Mouse (Mus musculus) lung, adult 2 months (tissue): ENCODE measurements around the gene Pak2. TPM values are rescaled to one million over a fixed set of nuclear protein-coding genes. Genes with fewer than 3 reads are reported as not detected.

Experiments used
- DNase-seq: peaks from one replicate; pipeline ENCODE4 v3.0.0; 2022
- H3K4me1 ChIP-seq: fragments of 200-500 bp; 2 replicates; pipeline ENCODE4 v1.6.1; 2011; ENCODE audit warnings: low read length; ENCODE audit not compliant: control insufficient read depth, insufficient read depth
- H3K4me3 ChIP-seq: fragments of 200-500 bp; replicated peaks from 2 replicates; pipeline ENCODE3; 2011; ENCODE audit warnings: low read depth, mild to moderate bottlenecking, control low read depth, low read length; ENCODE audit errors: extremely low read depth
- CTCF ChIP-seq: fragments of 200-500 bp; IDR thresholded peaks from 2 replicates; pipeline ENCODE4 v1.5.1; 2011; ENCODE audit warnings: mild to moderate bottlenecking, low read length, control low read depth; ENCODE audit not compliant: insufficient read depth
- POLR2A ChIP-seq: fragments of 200-500 bp; IDR thresholded peaks from 2 replicates; pipeline ENCODE4 v1.6.1; 2011; ENCODE audit warnings: low read depth, mild to moderate bottlenecking, control low read depth, low read length, borderline replicate concordance; ENCODE audit errors: extremely low read depth
- WGBS: fragments of 180-500 bp; shearing (Covaris S2); methylation state at CpG from one replicate; pipeline ENCODE4 v1.1.7; 2018; 5-methylcytosine and 5-hydroxymethylcytosine counted together
- polyA plus RNA-seq: library from polyadenylated mRNA; depleted of rRNA; stranded (reverse); fragments of >200 nt; gene quantifications from 2 replicates; pipeline ENCODE4 v1.2.3, GENCODE M21; 2012

The Pak2 gene
- polyA plus RNA-seq, 1 experiment = 22.5 TPM

DNA sequence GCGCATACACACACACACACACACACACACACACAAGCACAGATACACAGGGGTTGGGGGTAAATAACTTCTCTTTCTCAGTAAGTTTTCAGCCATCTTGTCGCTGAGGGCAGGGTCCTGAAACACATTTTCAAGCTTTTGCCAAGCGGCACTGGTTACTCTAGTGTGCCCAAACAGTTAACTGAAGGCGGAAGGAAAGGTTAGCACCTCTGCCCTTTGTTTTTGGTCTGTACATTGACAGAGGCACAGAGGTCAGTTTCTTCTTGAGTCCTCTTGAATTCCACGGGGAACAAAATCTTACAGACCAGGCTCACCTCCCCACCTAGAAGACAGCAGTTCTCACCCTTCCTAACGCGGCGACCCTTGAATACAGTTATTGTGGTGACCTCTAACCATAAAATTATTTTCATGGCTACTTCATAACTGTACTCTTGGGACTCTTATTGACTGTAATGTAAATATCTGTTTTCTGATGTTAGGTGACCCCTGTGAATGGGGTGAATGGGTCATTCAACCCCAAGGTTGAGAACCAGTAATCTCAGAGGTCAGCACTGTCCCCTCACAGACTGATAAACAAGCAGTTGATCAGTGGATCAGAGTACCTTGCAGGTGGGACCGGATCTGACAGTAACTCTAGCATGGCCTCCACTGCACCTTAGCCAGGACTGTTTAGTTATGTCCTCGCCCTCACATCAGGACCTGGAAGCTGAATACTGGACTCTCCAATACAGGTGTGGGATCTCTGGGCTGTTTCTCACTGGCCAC is 70.4 kb downstream of the Pak2 start:
- no peak overlapping the region for H3K4me3 ChIP-seq
- TF ChIP-seq POLR2A (no peak), CTCF (no peak)
- 57% methylated on average over 10 of the region's 10 CpGs for WGBS
- H3K4me1 ChIP-seq = no peaks in the 10 kb centered on the region
- no peak for DNase-seq

DNA sequence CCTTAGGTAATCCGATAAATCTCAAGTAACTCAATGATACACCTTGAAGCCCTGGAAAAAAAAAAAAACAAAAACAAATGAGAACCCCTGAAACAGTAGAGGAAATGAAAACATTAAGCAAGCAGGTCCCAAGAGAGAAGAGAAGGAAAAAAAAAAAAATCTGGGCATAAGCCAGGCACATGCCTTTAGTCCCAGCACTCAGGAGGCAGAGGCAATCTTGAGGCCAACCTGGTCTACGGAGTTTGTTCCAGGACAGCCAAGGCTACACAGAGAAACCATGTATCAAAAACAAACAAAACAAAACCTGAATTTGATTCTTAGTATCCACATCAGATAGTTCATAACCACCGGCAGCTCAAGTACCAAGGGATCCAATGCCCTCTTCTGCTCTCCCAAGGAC is 74.4 kb downstream of the Pak2 start:
- Histone ChIP-seq H3K4me3 (no peak overlapping the region), H3K4me1 (no peaks in the 10 kb centered on the region; the same call in 1 of the 2 replicates)
- WGBS = 90% methylated on average over 3 of the region's 3 CpGs
- DNase-seq = no peak
- TF ChIP-seq CTCF (no peak), POLR2A (no peak)

DNA sequence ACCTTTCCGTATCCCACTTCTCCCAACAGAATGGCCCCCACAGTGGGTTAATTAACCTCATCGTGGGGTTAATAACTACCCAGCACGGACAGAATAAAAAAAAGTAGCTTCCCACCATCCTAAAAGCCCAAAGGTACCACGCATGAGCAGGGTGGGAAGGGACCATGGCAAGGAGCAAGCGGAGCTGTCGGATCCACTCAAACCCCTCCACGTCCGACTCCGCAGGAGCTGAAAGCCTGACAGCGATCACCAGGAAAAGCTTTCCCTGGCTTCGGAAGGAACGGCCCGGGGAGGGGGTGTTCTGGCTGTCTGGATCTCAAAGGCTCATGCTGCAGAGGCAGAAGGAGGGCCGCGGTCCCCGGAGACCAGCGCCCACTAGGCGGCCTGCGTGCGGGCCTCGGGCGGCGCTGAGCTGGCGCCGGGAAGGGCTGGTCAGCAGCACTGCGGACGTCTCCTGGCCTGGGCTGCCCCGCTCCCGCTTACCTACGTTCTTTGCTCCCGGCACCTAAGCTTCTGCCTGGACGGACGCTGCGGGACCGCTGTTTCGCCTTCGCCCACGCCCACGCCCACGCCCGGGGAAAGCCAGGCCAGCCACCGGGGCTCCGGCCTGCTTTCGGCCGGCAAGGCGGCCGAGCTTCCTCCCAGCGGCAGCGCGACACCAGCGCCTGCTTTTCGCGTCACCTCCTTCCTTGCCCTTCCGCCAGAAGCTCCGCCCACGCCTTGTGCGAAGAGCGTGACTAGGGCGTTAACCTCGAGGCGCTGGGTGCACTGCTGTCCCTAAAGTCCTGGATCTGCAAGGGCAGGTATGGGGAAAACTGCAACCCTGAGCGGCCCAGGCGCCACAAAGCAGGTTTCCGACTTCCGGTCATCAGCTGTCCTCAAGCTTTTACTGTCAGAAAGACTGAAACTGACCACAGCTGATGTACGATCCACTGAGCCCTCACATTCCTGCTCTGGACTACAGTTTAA is 76.3 kb downstream of the Pak2 start, which contains the start of gene Senp5:
TSS of gene Senp5 (minus strand) at position 779 of the 969 bp plus-strand sequence.
- under 1% methylated on average over 66 of the region's 66 CpGs for WGBS
- TF ChIP-seq POLR2A = peak; percentile 84; the same call in 1 of the 2 replicates
- no peak for TF ChIP-seq CTCF
- Histone ChIP-seq H3K4me1 (no peaks in the 10 kb centered on the region; the same call in 1 of the 2 replicates), H3K4me3 (peak within 1 kb of the TSS; percentile 83)
- DNase-seq = peak; percentile 90

DNA sequence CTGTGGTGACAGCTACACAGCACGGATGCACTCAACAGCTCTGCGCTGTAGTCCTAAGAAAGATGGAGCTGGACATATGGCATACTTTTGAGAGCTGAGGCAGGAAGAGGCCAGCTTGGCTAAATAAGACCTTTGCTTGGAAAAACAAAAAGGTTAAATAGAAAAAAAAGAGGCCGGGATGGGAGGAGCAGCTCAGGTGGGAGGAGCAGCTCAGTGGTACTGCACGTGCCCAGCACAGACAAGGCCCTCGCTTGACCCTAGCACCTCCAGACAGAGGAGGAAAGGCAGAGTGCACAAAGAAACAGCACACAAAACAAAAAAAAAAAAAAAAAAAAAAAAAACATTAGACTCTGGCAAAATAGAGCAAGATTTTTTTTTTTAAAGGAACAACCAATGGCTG is 82.8 kb downstream of the Pak2 start:
- H3K4me1 ChIP-seq = no peaks in the 10 kb centered on the region
- no peak for DNase-seq
- 77% methylated on average over 5 of the region's 5 CpGs for WGBS
- no peak overlapping the region for H3K4me3 ChIP-seq
- TF ChIP-seq POLR2A (no peak), CTCF (no peak)

DNA sequence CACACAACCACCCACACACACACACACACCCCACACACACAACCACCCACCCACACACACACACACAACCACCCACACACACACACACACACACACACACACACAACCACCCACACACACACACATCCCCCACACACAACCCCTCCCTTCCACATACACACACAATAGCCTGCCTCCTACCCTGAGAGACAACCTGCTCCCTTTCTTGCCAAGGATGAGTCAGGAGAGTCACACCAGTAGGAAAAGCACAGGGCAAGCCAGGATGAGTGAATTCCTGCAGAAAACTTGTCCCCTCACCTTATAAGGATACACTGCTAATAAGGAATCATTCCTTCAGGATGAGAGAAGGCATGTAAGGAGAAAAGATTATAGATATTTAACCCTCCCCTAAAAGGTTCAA is 85.2 kb downstream of the Pak2 start:
- TF ChIP-seq CTCF (no peak), POLR2A (no peak)

DNA sequence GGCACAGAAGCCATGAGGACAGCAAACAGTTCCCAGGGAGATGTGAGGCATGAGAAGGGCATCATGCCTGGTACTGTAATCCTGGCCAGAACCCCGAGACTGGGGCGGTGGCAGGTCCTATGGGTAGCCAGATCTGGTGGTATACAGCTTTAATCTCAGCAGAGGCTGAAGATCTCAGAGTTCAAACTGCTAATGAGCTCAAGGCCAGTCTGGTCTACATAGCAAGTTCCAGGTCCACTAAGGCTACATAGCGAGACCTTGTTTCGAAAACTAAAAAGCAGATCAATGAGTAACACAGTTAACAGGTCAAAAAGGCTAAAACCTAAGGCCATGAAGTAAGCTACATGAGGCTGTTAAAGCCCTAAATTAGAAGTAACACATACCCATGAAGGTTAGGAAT is 85.9 kb downstream of the Pak2 start:
- 96% methylated on average over 4 of the region's 4 CpGs for WGBS
- no peak for DNase-seq
- no peaks in the 10 kb centered on the region for H3K4me1 ChIP-seq
- TF ChIP-seq POLR2A (no peak), CTCF (no peak)
- H3K4me3 ChIP-seq = no peak overlapping the region

More for the DNA sequence above, 85.2 kb downstream of the Pak2 start:
- Histone ChIP-seq H3K4me3 (no peak overlapping the region), H3K4me1 (no peaks in the 10 kb centered on the region)
- no peak for DNase-seq

DNA sequence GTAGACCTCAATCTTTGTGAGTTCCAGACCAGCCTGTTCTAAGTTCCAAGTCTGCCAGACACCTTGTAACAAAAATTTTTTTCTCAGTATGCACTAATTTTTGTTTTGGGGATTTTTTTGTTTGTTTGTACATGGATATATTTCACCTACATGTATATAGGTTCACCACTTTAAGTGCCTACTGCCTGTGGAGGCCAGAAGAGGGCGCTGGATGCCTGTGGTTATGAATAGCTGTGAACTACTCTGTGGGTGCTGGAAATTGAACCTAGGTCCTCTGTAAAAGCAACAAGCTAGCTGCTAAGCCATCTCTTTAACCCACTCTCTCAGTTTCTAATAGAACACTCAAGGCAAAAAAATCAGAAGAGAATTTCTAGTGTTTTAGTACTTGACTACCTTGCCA is 87.1 kb downstream of the Pak2 start:
- no peak overlapping the region for H3K4me3 ChIP-seq
- 46% methylated on average over 1 of the region's 1 CpGs for WGBS
- H3K4me1 ChIP-seq = no peaks in the 10 kb centered on the region
- no peak for DNase-seq
- TF ChIP-seq CTCF (0 out of 2 replicates have a peak, but pooled peaks have one; percentile 15), POLR2A (no peak)

DNA sequence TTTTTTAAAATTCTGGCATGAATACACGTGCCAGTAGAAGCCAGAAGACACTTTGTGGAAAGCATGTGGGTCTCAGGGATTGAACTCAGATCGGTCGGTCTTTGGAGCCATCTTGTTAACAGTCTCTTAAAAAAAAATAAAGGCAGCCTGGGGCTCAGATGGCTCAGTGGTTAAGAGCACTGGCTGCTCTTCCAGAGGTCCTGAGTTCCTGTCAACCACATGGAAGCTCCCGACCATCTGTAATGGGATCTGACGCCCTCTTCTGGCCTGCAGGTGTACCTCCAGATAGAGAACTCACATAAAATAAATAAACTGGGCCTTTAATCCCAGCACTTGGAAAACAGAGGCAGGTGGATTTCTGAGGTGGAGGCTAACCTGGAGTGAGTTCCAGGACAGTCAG is 98.2 kb downstream of the Pak2 start:
- Histone ChIP-seq H3K4me3 (no peak overlapping the region), H3K4me1 (no peaks in the 10 kb centered on the region)
- no peak for TF ChIP-seq POLR2A
- TF ChIP-seq CTCF = no peak
- WGBS = 83% methylated on average over 5 of the region's 5 CpGs
- DNase-seq = no peak

DNA sequence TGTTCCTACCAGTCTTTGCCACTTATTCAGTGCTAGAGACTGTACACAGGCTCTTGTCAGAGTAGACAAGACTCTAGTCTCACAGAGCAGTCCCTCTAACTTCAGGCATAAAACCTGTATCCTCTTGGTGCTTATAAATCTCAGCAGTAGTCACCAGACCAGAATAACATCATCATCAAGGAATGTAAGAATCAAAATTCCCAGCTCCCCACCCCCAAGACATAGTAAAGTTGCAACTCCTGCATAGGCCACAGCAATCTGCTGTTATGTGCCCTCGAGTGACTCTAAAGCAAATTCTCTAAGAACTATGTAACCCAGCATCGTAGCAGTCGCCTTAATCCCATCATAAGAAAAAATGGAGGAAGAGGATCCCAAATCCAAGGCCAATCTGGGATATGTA is 99.6 kb downstream of the Pak2 start:
- Histone ChIP-seq H3K4me3 (no peak overlapping the region), H3K4me1 (no peaks in the 10 kb centered on the region)
- 87% methylated on average over 3 of the region's 3 CpGs for WGBS
- TF ChIP-seq POLR2A (no peak), CTCF (no peak)
- DNase-seq = no peak
